Mouse (Mus musculus) limb, embryonic 13.5 days (tissue): Measurements from ENCODE around the gene Zfp768. TPM values are rescaled to one million over a fixed set of nuclear protein-coding genes. Genes with fewer than 3 reads are reported as not detected.

Experiments used
- ATAC-seq: fragments of 200-750 bp; cut with Nextera tagmentation; 2 replicates; pipeline ENCODE4 v1.8.0; 2017; ENCODE audit warnings: low read depth, moderate number of reproducible peaks, moderate TSS enrichment; ENCODE audit not compliant: low FRiP score
- H3K27ac ChIP-seq: fragments of 300-500 bp; sonication (generic); 2 replicates; pipeline ENCODE4 v1.5.1; 2015; ENCODE audit warnings: inconsistent platforms, mild to moderate bottlenecking, moderate library complexity
- H3K27me3 ChIP-seq: fragments of 300-500 bp; sonication (generic); 2 replicates; pipeline ENCODE4 v1.6.1; 2015; ENCODE audit warnings: mild to moderate bottlenecking, inconsistent platforms
- H3K36me3 ChIP-seq: fragments of 300-500 bp; sonication (generic); 2 replicates; pipeline ENCODE4 v1.6.1; 2015; ENCODE audit warnings: inconsistent platforms, mild to moderate bottlenecking, moderate library complexity
- H3K4me1 ChIP-seq: fragments of 300-500 bp; sonication (generic); 2 replicates; pipeline ENCODE4 v1.6.1; 2015; ENCODE audit warnings: inconsistent platforms
- H3K4me2 ChIP-seq: fragments of 300-500 bp; sonication (generic); replicated peaks from 2 replicates; pipeline ENCODE4 v1.6.1; 2015; ENCODE audit warnings: inconsistent platforms, mild to moderate bottlenecking, moderate library complexity
- H3K4me3 ChIP-seq: fragments of 300-500 bp; sonication (generic); 2 replicates; pipeline ENCODE4 v1.5.1; 2015; ENCODE audit warnings: moderate library complexity, mild to moderate bottlenecking, inconsistent platforms
- H3K9ac ChIP-seq: fragments of 300-500 bp; sonication (generic); 2 replicates; pipeline ENCODE4 v1.6.1; 2015; ENCODE audit warnings: mild to moderate bottlenecking, inconsistent platforms
- H3K9me3 ChIP-seq: fragments of 300-500 bp; sonication (generic); 2 replicates; pipeline ENCODE4 v1.6.1; 2016; ENCODE audit warnings: inconsistent platforms
- WGBS: fragments of 180-500 bp; shearing (Covaris S2); methylation state at CpG from one replicate; pipeline ENCODE4 v1.1.7; 2015; 5-methylcytosine and 5-hydroxymethylcytosine counted together
- polyA plus RNA-seq: library from polyadenylated mRNA; unstranded; fragments of >200 nt; fragmentation: Nextera tagmentation; extraction: Ambion mirVana; gene quantifications from 2 replicates; pipeline ENCODE4 v1.2.1, GENCODE M21; 2015

Gene Zfp768
- polyA plus RNA-seq, 1 experiment from 2014 or later = 19.8 TPM

DNA sequence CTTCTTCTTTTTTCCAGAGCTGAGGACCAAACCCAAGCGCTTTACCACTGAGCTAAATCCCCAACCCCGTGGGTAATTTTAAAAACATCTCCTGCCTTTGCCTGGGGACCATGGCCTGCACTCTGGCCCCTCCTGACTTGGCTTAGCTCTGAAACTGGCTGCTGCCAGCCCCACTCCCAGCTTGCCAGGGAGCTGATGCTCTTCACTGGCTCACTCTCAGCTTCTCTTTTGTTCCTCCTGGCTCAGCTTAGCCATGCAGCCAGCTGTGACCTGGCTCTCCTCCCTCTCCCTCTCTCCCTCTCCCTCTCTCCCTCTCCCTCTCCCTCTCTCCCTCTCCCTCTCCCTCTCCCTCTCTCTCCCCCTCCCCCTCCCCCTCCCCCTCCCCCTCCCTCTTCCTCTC, 18.7 kb downstream of the Zfp768 start:
- Histone ChIP-seq H3K4me1 (no peaks in the 10 kb centered on the region), H3K4me2 (no peak overlapping the region), H3K4me3 (no peak overlapping the region), H3K27me3 (no peaks in the 10 kb centered on the region), H3K36me3 (no peaks in the 10 kb centered on the region), H3K9ac (no peak overlapping the region), H3K27ac (no peak overlapping the region), H3K9me3 (no peaks in the 10 kb centered on the region)
- no peak for ATAC-seq
- 50% methylated on average over 2 of the region's 2 CpGs for WGBS

- no peaks in the 10 kb centered on the region for H3K9me3 ChIP-seq
- no peak overlapping the region for H3K27ac ChIP-seq
- WGBS = 87% methylated on average over 8 of the region's 8 CpGs
- H3K36me3 ChIP-seq = no peaks in the 10 kb centered on the region
- no peaks in the 10 kb centered on the region for H3K27me3 ChIP-seq
- no peak overlapping the region for H3K4me2 ChIP-seq
- H3K4me3 ChIP-seq = no peak overlapping the region
- no peak for ATAC-seq
- H3K9ac ChIP-seq = no peak overlapping the region
- no peaks in the 10 kb centered on the region for H3K4me1 ChIP-seq
Observed at GRCm38 (mm10) chr7:127325550-127325949, 19.8 kb downstream of the Zfp768 start.

DNA sequence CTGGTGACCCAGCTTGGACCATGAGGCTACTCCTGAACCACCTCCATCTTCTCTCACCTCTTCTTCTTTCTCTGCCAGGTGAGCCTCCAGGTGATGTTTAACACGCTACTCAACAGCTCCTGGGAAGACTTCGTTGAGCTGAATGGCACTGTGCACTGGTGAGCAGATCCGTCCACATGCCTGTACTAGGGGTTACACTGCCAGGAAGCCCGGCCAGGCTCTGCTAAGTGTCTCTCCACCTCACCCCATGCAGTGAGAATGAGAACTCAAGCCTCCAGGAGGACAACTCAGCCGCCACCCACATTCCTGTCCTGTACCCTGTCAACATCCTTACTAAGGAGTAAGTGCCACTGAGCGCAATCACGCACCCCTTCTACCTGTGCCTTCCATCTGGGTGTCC, 20.4 kb downstream of the Zfp768 start:
- Histone ChIP-seq H3K4me1 (no peaks in the 10 kb centered on the region), H3K27me3 (no peaks in the 10 kb centered on the region), H3K4me2 (no peak overlapping the region), H3K9ac (no peak overlapping the region), H3K27ac (no peak overlapping the region), H3K36me3 (no peaks in the 10 kb centered on the region), H3K9me3 (no peaks in the 10 kb centered on the region), H3K4me3 (no peak overlapping the region)
- 80% methylated on average over 7 of the region's 7 CpGs for WGBS
- ATAC-seq = no peak

DNA sequence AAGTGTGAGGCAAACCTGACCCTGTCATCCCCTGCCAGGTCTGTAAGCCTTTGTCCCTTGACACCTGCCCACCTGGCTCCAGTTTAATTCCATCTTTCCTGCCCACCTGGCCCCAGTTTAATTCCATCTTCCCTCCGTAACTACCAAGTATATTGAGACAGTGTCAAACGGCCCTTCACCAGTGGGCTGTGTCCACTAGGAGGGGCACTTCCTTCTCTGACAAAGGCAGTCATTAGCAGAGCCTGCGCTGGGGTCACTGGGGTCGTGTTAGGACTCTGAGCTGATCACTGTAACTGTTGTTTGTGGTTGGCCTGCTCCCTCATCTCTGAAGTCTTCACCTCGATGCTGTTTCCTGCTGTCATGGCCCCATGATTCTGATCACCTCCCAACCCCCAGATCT, 23.3 kb downstream of the Zfp768 start:
- ATAC-seq = no peak
- Histone ChIP-seq H3K9me3 (no peaks in the 10 kb centered on the region), H3K27ac (no peak overlapping the region), H3K36me3 (no peaks in the 10 kb centered on the region), H3K4me3 (no peak overlapping the region), H3K9ac (no peak overlapping the region), H3K4me2 (no peak overlapping the region), H3K27me3 (no peaks in the 10 kb centered on the region), H3K4me1 (no peaks in the 10 kb centered on the region)
- WGBS = 37% methylated on average over 5 of the region's 5 CpGs

GRCm38 (mm10) chr7:127321106-127321505, 24.3 kb downstream of the Zfp768 start:
- Histone ChIP-seq H3K9me3 (no peaks in the 10 kb centered on the region), H3K27me3 (no peaks in the 10 kb centered on the region), H3K27ac (no peak overlapping the region), H3K4me1 (no peaks in the 10 kb centered on the region), H3K9ac (no peak overlapping the region), H3K36me3 (no peaks in the 10 kb centered on the region), H3K4me3 (no peak overlapping the region), H3K4me2 (no peak overlapping the region)
- 70% methylated on average over 4 of the region's 4 CpGs for WGBS
- ATAC-seq = no peak

DNA sequence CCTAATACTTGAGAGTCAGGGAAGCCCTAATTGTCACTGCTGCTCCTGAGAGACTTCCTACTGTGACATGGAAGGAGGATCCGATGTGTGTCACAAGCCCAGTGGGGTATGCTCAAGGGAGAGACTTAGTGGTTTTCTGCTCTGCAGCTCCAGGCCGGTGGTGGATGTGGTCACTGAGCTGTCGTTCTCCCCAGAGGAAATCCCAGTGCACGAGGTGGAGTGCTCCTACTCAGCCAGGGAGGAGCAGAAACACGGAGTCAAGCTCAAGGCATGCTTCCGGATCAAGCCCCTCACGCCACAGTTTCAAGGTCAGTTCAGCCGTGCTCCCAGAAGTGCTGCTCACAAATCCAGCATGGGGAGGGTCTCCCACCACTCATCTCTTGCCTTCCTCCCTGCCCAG, 31.5 kb downstream of the Zfp768 start:
- H3K9me3 ChIP-seq = no peaks in the 10 kb centered on the region
- H3K27ac ChIP-seq = no peak overlapping the region
- H3K4me1 ChIP-seq = peaks cover 4% of the 10 kb centered on the region; the same call in 1 of the 2 replicates
- no peak overlapping the region for H3K9ac ChIP-seq
- ATAC-seq = no peak
- no peaks in the 10 kb centered on the region for H3K27me3 ChIP-seq
- H3K4me2 ChIP-seq = no peak overlapping the region
- no peaks in the 10 kb centered on the region for H3K36me3 ChIP-seq
- no peak overlapping the region for H3K4me3 ChIP-seq
- WGBS = 54% methylated on average over 8 of the region's 8 CpGs

GRCm38 (mm10) chr7:127309951-127310350, 35.4 kb downstream of the Zfp768 start:
- H3K4me3 ChIP-seq = no peak overlapping the region
- H3K9me3 ChIP-seq = no peaks in the 10 kb centered on the region
- H3K36me3 ChIP-seq = no peaks in the 10 kb centered on the region
- WGBS = 63% methylated on average over 12 of the region's 12 CpGs
- no peak overlapping the region for H3K9ac ChIP-seq
- H3K27ac ChIP-seq = no peak overlapping the region
- no peaks in the 10 kb centered on the region for H3K27me3 ChIP-seq
- ATAC-seq = no peak
- H3K4me1 ChIP-seq = peaks cover 4% of the 10 kb centered on the region; the same call in 1 of the 2 replicates
- H3K4me2 ChIP-seq = no peak overlapping the region

- peak; percentile 66; the same call in 1 of the 2 replicates for ATAC-seq
- no peak overlapping the region for H3K27ac ChIP-seq
- no peaks in the 10 kb centered on the region for H3K36me3 ChIP-seq
- no peak overlapping the region for H3K4me3 ChIP-seq
- 67% methylated on average over 4 of the region's 4 CpGs for WGBS
- H3K4me1 ChIP-seq = peaks cover 4% of the 10 kb centered on the region; the same call in 1 of the 2 replicates
- H3K4me2 ChIP-seq = no peak overlapping the region
- H3K9ac ChIP-seq = no peak overlapping the region
- H3K27me3 ChIP-seq = no peaks in the 10 kb centered on the region
- H3K9me3 ChIP-seq = no peaks in the 10 kb centered on the region
Observed at GRCm38 (mm10) chr7:127308887-127309286, 36.5 kb downstream of the Zfp768 start.

DNA sequence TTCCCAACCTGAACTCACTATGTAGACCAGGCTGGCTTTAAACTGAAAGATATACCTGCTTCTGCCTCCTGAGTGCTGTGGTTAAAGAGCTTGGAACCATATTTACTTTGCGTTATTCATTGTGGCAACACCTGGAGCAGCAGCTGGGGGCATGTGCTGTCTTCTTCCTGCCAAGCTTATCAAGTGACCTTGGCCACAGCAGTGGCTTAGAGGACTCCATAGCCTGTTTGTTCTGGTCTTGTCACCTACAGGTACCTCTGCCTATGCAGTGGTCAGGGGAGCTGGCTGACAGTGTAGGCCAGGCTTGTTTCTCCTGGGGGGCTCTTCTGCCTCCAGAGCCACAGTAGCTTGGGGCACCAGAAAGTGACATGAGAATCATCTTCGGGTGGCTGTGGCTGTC, 37.0 kb downstream of the Zfp768 start:
- Histone ChIP-seq H3K9ac (no peak overlapping the region), H3K9me3 (no peaks in the 10 kb centered on the region), H3K4me2 (no peak overlapping the region), H3K36me3 (no peaks in the 10 kb centered on the region), H3K4me3 (no peak overlapping the region), H3K4me1 (peaks cover 4% of the 10 kb centered on the region; the same call in 1 of the 2 replicates), H3K27ac (no peak overlapping the region), H3K27me3 (no peaks in the 10 kb centered on the region)
- no peak for ATAC-seq
- WGBS = 89% methylated on average over 2 of the region's 2 CpGs

DNA sequence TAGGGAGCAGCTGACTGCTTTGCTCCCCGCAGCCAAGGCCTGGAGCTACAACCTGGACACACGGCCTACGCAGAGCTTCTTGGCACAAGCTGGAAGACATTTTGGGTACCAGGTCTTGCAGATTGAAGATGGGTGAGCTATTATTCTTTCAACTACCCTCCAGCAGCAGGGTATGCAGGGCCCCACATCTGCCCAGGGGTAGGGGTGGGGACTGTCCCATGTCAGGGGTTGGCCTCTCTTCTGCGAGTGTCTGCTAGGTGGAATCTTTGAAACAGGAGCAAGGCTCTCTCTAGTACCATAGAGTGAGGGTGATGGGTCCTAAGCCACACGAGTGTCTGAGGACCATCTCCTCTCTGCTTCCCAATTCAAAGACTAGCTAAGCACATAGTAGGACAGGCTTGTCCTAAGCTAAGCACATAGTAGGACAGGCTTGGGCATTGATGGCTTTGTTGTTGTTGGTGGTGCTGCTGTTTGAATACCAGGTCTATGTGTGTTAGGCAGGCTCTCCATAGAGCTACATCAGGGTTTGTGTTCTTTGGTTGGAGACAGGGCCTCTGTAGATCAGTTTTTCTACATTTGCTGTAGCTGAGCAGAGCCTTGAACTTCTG, 47.7 kb downstream of the Zfp768 start:
- no peaks in the 10 kb centered on the region for H3K9me3 ChIP-seq
- no peaks in the 10 kb centered on the region for H3K27me3 ChIP-seq
- H3K4me3 ChIP-seq = no peak overlapping the region
- ATAC-seq = no peak
- H3K9ac ChIP-seq = no peak overlapping the region
- no peak overlapping the region for H3K27ac ChIP-seq
- WGBS = 96% methylated on average over 5 of the region's 5 CpGs
- H3K4me2 ChIP-seq = no peak overlapping the region
- no peaks in the 10 kb centered on the region for H3K4me1 ChIP-seq
- no peaks in the 10 kb centered on the region for H3K36me3 ChIP-seq

GRCm38 (mm10) chr7:127296786-127297555, 48.4 kb downstream of the Zfp768 start:
- ATAC-seq = no peak
- 86% methylated on average over 5 of the region's 5 CpGs for WGBS
- no peak overlapping the region for H3K27ac ChIP-seq
- H3K9me3 ChIP-seq = no peaks in the 10 kb centered on the region
- no peak overlapping the region for H3K4me2 ChIP-seq
- no peaks in the 10 kb centered on the region for H3K36me3 ChIP-seq
- no peaks in the 10 kb centered on the region for H3K27me3 ChIP-seq
- no peak overlapping the region for H3K9ac ChIP-seq
- no peaks in the 10 kb centered on the region for H3K4me1 ChIP-seq
- no peak overlapping the region for H3K4me3 ChIP-seq

DNA sequence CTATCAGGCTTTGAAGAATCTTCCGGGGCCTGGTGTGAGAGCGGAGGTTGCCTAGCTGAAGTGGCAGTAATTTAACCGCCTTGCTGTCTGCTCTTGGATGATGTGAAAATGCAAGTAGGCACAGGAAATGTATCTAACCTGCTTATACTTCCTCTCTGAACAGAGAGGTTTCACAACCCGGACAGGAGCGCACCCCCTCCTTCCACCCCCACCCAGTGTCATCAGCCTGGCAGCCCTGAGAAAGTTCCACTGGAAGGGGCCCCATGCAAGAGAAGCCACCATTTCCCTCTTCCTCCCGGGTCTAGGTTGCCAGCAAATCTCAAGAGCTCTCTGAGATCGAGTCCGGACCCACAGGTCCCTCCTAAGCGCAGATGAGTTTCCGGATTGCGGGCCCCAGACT, 49.3 kb downstream of the Zfp768 start, which contains the start of gene Itgal:
Gene Itgal, plus strand, starts transcription at position 163 of the 400 bp plus-strand sequence.
- Histone ChIP-seq H3K27ac (no peak within 1 kb of the TSS), H3K27me3 (no peaks in the 10 kb centered on the region), H3K4me2 (no peak within 1 kb of the TSS), H3K4me3 (no peak within 1 kb of the TSS), H3K9ac (no peak within 1 kb of the TSS), H3K36me3 (no peaks in the 10 kb centered on the region), H3K9me3 (no peaks in the 10 kb centered on the region), H3K4me1 (no peaks in the 10 kb centered on the region)
- 76% methylated on average over 11 of the region's 11 CpGs for WGBS
- ATAC-seq = no peak
